Mouse (Mus musculus) midbrain, embryonic 15.5 days (tissue): ENCODE results near the gene Gzma. TPM values are rescaled to one million over a fixed set of nuclear protein-coding genes. Genes with fewer than 3 reads are reported as not detected.

Experiments used
- ATAC-seq: fragments of 200-750 bp; cut with Nextera tagmentation; replicated peaks from 2 replicates; pipeline ENCODE4 v1.8.0; 2017; ENCODE audit warnings: moderate TSS enrichment
- H3K27ac ChIP-seq: fragments of 300-500 bp; sonication (generic); 2 replicates; pipeline ENCODE4 v1.5.1; 2015; ENCODE audit warnings: mild to moderate bottlenecking, inconsistent platforms
- H3K27me3 ChIP-seq: fragments of 300-500 bp; sonication (generic); replicated peaks from 2 replicates; pipeline ENCODE4 v1.6.1; 2015; ENCODE audit warnings: inconsistent platforms
- H3K36me3 ChIP-seq: fragments of 300-500 bp; sonication (generic); replicated peaks from 2 replicates; pipeline ENCODE4 v1.6.1; 2015; ENCODE audit warnings: inconsistent platforms
- H3K4me1 ChIP-seq: fragments of 300-500 bp; sonication (generic); 2 replicates; pipeline ENCODE4 v1.6.1; 2015; ENCODE audit warnings: inconsistent platforms
- H3K4me2 ChIP-seq: fragments of 300-500 bp; sonication (generic); 2 replicates; pipeline ENCODE4 v1.6.1; 2015; ENCODE audit warnings: inconsistent platforms, mild to moderate bottlenecking, moderate library complexity
- H3K4me3 ChIP-seq: fragments of 300-500 bp; sonication (generic); 2 replicates; pipeline ENCODE4 v1.5.1; 2015; ENCODE audit warnings: mild to moderate bottlenecking, inconsistent platforms
- H3K9ac ChIP-seq: fragments of 300-500 bp; sonication (generic); 2 replicates; pipeline ENCODE4 v1.6.1; 2015; ENCODE audit warnings: mild to moderate bottlenecking, inconsistent platforms
- H3K9me3 ChIP-seq: fragments of 300-500 bp; sonication (generic); 2 replicates; pipeline ENCODE4 v1.6.1; 2016; ENCODE audit warnings: inconsistent platforms
- WGBS: fragments of 180-500 bp; shearing (Covaris S2); methylation state at CpG from one replicate; pipeline ENCODE4 v1.1.7; 2015; ENCODE audit warnings: mixed read lengths; 5-methylcytosine and 5-hydroxymethylcytosine counted together
- polyA plus RNA-seq: library from polyadenylated mRNA; unstranded; fragments of >200 nt; fragmentation: Nextera tagmentation; extraction: Ambion mirVana; gene quantifications from 2 replicates; pipeline ENCODE4 v1.2.1, GENCODE M21; 2015

Gzma gene
- polyA plus RNA-seq, 1 experiment from 2014 or later = not detected

GRCm38 (mm10) chr13:113087226-113088017 is 13.4 kb downstream of the Gzma start:
- Histone ChIP-seq H3K4me1 (no peaks in the 10 kb centered on the region), H3K9me3 (no peaks in the 10 kb centered on the region), H3K27ac (no peak overlapping the region), H3K4me3 (no peak overlapping the region), H3K27me3 (no peaks in the 10 kb centered on the region), H3K9ac (no peak overlapping the region), H3K36me3 (no peaks in the 10 kb centered on the region), H3K4me2 (no peak overlapping the region)
- 84% methylated on average over 13 of the region's 13 CpGs for WGBS
- no peak for ATAC-seq

GRCm38 (mm10) chr13:113084732-113085131 is 16.0 kb downstream of the Gzma start:
- no peak overlapping the region for H3K4me3 ChIP-seq

GRCm38 (mm10) chr13:113082101-113082500 is 18.7 kb downstream of the Gzma start:
- Histone ChIP-seq H3K27ac (no peak overlapping the region), H3K36me3 (no peaks in the 10 kb centered on the region), H3K27me3 (no peaks in the 10 kb centered on the region), H3K4me1 (peaks cover 6% of the 10 kb centered on the region; the same call in 1 of the 2 replicates), H3K4me2 (no peak overlapping the region), H3K4me3 (no peak overlapping the region), H3K9me3 (no peaks in the 10 kb centered on the region), H3K9ac (no peak overlapping the region)
- WGBS = 4% methylated on average over 1 of the region's 1 CpGs
- no peak for ATAC-seq

More at GRCm38 (mm10) chr13:113084732-113085131, 16.0 kb downstream of the Gzma start:
- H3K36me3 ChIP-seq = no peaks in the 10 kb centered on the region
- no peaks in the 10 kb centered on the region for H3K9me3 ChIP-seq
- H3K4me1 ChIP-seq = no peaks in the 10 kb centered on the region
- no peak overlapping the region for H3K4me2 ChIP-seq
- ATAC-seq = no peak
- no peak overlapping the region for H3K9ac ChIP-seq
- no peak overlapping the region for H3K27ac ChIP-seq
- 84% methylated on average over 5 of the region's 5 CpGs for WGBS
- no peaks in the 10 kb centered on the region for H3K27me3 ChIP-seq

GRCm38 (mm10) chr13:113079021-113079420 is 21.8 kb downstream of the Gzma start:
- no peak overlapping the region for H3K4me2 ChIP-seq
- peak; percentile 72 for ATAC-seq

GRCm38 (mm10) chr13:113064542-113064941 is 36.2 kb downstream of the Gzma start:
- no peak overlapping the region for H3K27ac ChIP-seq
- H3K9me3 ChIP-seq = no peaks in the 10 kb centered on the region
- H3K4me1 ChIP-seq = no peaks in the 10 kb centered on the region
- no peak overlapping the region for H3K4me2 ChIP-seq
- ATAC-seq = no peak
- H3K9ac ChIP-seq = no peak overlapping the region
- no peak overlapping the region for H3K4me3 ChIP-seq
- H3K27me3 ChIP-seq = no peaks in the 10 kb centered on the region
- WGBS = 90% methylated on average over 9 of the region's 9 CpGs
- H3K36me3 ChIP-seq = no peaks in the 10 kb centered on the region

More at GRCm38 (mm10) chr13:113079021-113079420, 21.8 kb downstream of the Gzma start:
- Histone ChIP-seq H3K9me3 (no peaks in the 10 kb centered on the region), H3K27me3 (no peaks in the 10 kb centered on the region), H3K4me1 (peaks cover 6% of the 10 kb centered on the region; the same call in 1 of the 2 replicates), H3K27ac (no peak overlapping the region), H3K9ac (no peak overlapping the region), H3K4me3 (no peak overlapping the region), H3K36me3 (no peaks in the 10 kb centered on the region)
- WGBS = 32% methylated on average over 9 of the region's 9 CpGs

- WGBS = 91% methylated on average over 6 of the region's 6 CpGs
- Histone ChIP-seq H3K27me3 (no peaks in the 10 kb centered on the region), H3K4me3 (no peak overlapping the region), H3K36me3 (no peaks in the 10 kb centered on the region), H3K4me2 (no peak overlapping the region), H3K27ac (no peak overlapping the region), H3K4me1 (no peaks in the 10 kb centered on the region), H3K9me3 (no peaks in the 10 kb centered on the region), H3K9ac (no peak overlapping the region)
- ATAC-seq = no peak
Measured at GRCm38 (mm10) chr13:113061746-113062145, 39.0 kb downstream of the Gzma start.

- H3K4me3 ChIP-seq = no peak overlapping the region
- no peak overlapping the region for H3K27ac ChIP-seq
- ATAC-seq = no peak
- WGBS = 39% methylated on average over 8 of the region's 8 CpGs
- H3K9ac ChIP-seq = no peak overlapping the region
- no peaks in the 10 kb centered on the region for H3K36me3 ChIP-seq
- H3K4me2 ChIP-seq = no peak overlapping the region
- H3K4me1 ChIP-seq = no peaks in the 10 kb centered on the region
- no peaks in the 10 kb centered on the region for H3K9me3 ChIP-seq
- H3K27me3 ChIP-seq = no peaks in the 10 kb centered on the region
Measured at GRCm38 (mm10) chr13:113055826-113056225, 45.0 kb downstream of the Gzma start.

- WGBS = 95% methylated on average over 8 of the region's 8 CpGs
- Histone ChIP-seq H3K4me1 (no peaks in the 10 kb centered on the region), H3K4me3 (no peak overlapping the region), H3K27ac (no peak overlapping the region), H3K9me3 (no peaks in the 10 kb centered on the region), H3K36me3 (no peaks in the 10 kb centered on the region), H3K9ac (no peak overlapping the region), H3K4me2 (no peak overlapping the region), H3K27me3 (no peaks in the 10 kb centered on the region)
- ATAC-seq = no peak
Measured at GRCm38 (mm10) chr13:113054230-113054629, 46.6 kb downstream of the Gzma start.

- H3K4me2 ChIP-seq = no peak overlapping the region
- no peaks in the 10 kb centered on the region for H3K9me3 ChIP-seq
- 78% methylated on average over 3 of the region's 3 CpGs for WGBS
- H3K27me3 ChIP-seq = no peaks in the 10 kb centered on the region
- no peak overlapping the region for H3K4me3 ChIP-seq
- H3K27ac ChIP-seq = no peak overlapping the region
- no peaks in the 10 kb centered on the region for H3K36me3 ChIP-seq
- ATAC-seq = no peak; the same call in 1 of the 2 replicates
- peaks cover 10% of the 10 kb centered on the region; the same call in 1 of the 2 replicates for H3K4me1 ChIP-seq
- no peak overlapping the region for H3K9ac ChIP-seq
Measured at GRCm38 (mm10) chr13:113047647-113048046, 53.1 kb downstream of the Gzma start.

GRCm38 (mm10) chr13:113047018-113047417 is 53.8 kb downstream of the Gzma start:
- Histone ChIP-seq H3K9me3 (no peaks in the 10 kb centered on the region), H3K27me3 (no peaks in the 10 kb centered on the region), H3K9ac (no peak overlapping the region), H3K36me3 (no peaks in the 10 kb centered on the region), H3K27ac (no peak overlapping the region), H3K4me2 (peak overlapping the region; percentile 74; the same call in 1 of the 2 replicates), H3K4me3 (no peak overlapping the region), H3K4me1 (peaks cover 10% of the 10 kb centered on the region; the same call in 1 of the 2 replicates)
- peak; percentile 74 for ATAC-seq

- H3K27me3 ChIP-seq = no peaks in the 10 kb centered on the region
- no peaks in the 10 kb centered on the region for H3K9me3 ChIP-seq
- 5% methylated on average over 21 of the region's 21 CpGs for WGBS
- H3K4me1 ChIP-seq = peaks cover 10% of the 10 kb centered on the region; the same call in 1 of the 2 replicates
- H3K9ac ChIP-seq = peak within 1 kb of the TSS; percentile 48
- no peaks in the 10 kb centered on the region for H3K36me3 ChIP-seq
- H3K4me3 ChIP-seq = peak within 1 kb of the TSS; percentile 47
- H3K4me2 ChIP-seq = peak within 1 kb of the TSS; percentile 74
- peak; percentile 92 for ATAC-seq
- no peak within 1 kb of the TSS for H3K27ac ChIP-seq
Measured at GRCm38 (mm10) chr13:113046211-113046883, 54.4 kb downstream of the Gzma start, which contains the start of gene Gpx8. Gpx8 (minus strand) TSS chr13:113046410.

GRCm38 (mm10) chr13:113045458-113046110 is 55.2 kb downstream of the Gzma start:
- 16% methylated on average over 18 of the region's 18 CpGs for WGBS
- H3K9me3 ChIP-seq = no peaks in the 10 kb centered on the region
- peaks cover 10% of the 10 kb centered on the region; the same call in 1 of the 2 replicates for H3K4me1 ChIP-seq
- no peaks in the 10 kb centered on the region for H3K27me3 ChIP-seq
- peak overlapping the region; percentile 74 for H3K4me2 ChIP-seq
- ATAC-seq = no peak
- H3K36me3 ChIP-seq = no peaks in the 10 kb centered on the region
- H3K4me3 ChIP-seq = peak overlapping the region; percentile 47
- no peak overlapping the region for H3K27ac ChIP-seq
- peak overlapping the region; percentile 48 for H3K9ac ChIP-seq
